In the genomic region with DNA sequence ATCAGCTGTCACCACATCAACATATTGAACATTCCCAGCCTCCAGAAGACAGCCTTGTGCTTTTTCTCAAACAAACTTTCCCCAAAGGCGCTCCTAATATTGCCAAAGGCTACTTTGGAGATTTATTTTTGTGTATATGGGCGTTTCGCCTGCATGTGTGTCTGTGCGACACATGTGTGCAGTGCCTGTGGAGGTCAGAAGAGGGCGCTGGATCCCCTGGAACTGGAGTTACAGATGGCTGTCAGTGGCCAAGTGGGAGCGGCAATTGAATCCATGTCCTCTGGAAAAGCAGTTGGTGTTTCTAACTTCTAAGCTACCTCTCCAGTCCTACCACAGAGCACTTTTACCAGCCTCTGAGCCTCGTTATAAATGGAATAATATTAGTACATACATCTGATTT, we compare ENCODE assay signal across 13 mouse cellular contexts. TPM values are rescaled to one million over a fixed set of nuclear protein-coding genes. Genes with fewer than 3 reads are reported as not detected.
DNase-seq lines count a peak whose midpoint lies in the region; ATAC-seq and TF ChIP-seq lines count a peak whose summit lies in the region.
"Had no signal": no experiment of that assay in that cellular context is flagged by ENCODE, and none has a peak within 500 bp of the region (broad histone marks: within the 10 kb centered on the region; RNA-seq: fewer than 3 reads in every experiment).

No protein-coding gene starts in this region.

- H3K4me2 ChIP-seq in midbrain, postnatal 0 days (ENCODE audit: low read depth, low read length, poor library complexity, severe bottlenecking): no peak overlapping the region
- no peak overlapping the region for H3K4me2 ChIP-seq in midbrain, embryonic 16.5 days (ENCODE audit: low read length)
- H3K4me2 ChIP-seq: midbrain, embryonic 12.5 days; stomach, embryonic 15.5 days had no signal

- no peaks in the 10 kb centered on the region for H3K36me3 ChIP-seq in kidney, adult 2 months (ENCODE audit: control insufficient read depth, insufficient read depth, low read length)
- H3K36me3 ChIP-seq in midbrain, postnatal 0 days (ENCODE audit: insufficient read depth, low read length): no peaks in the 10 kb centered on the region
- H3K36me3 ChIP-seq in midbrain, embryonic 16.5 days (ENCODE audit: control insufficient read depth, insufficient read depth, low read length): no peaks in the 10 kb centered on the region
- no peaks in the 10 kb centered on the region for H3K36me3 ChIP-seq in ES-E14 (ENCODE audit: control insufficient read depth, insufficient read depth, low read length, poor library complexity, severe bottlenecking)
- H3K36me3 ChIP-seq: midbrain, embryonic 12.5 days; stomach, embryonic 15.5 days had no signal

- ATAC-seq in midbrain, postnatal 0 days (ENCODE audit: low FRiP score): no peak
- ATAC-seq in midbrain, embryonic 16.5 days: no peak
- ATAC-seq: inflammation-experienced regulatory T-cells, adult 6 months had no signal

- 88% methylated on average over 7 of the region's 7 CpGs for WGBS in kidney, adult 2 months
- 86% methylated on average over 7 of the region's 7 CpGs for WGBS in midbrain, postnatal 0 days
- WGBS in midbrain, embryonic 16.5 days: 86% methylated on average over 7 of the region's 7 CpGs

- no peaks in the 10 kb centered on the region for H3K9me3 ChIP-seq in midbrain, postnatal 0 days (ENCODE audit: low read length)
- no peaks in the 10 kb centered on the region for H3K9me3 ChIP-seq in midbrain, embryonic 16.5 days (replicated peaks; ENCODE audit: control insufficient read depth, low read length, poor library complexity, severe bottlenecking)
- no peaks in the 10 kb centered on the region for H3K9me3 ChIP-seq in ES-E14 (ENCODE audit: control insufficient read depth, insufficient read depth, low read depth, low read length)
- H3K9me3 ChIP-seq: midbrain, embryonic 12.5 days; stomach, embryonic 15.5 days had no signal

- in situ Hi-C loops in ES-E14 (cut with MboI; ENCODE audit: low sequenced_read_pairs in 2 of 2, unreplicated experiment in 2 of 2): no loop called here

- no peak overlapping the region for H3K4me3 ChIP-seq in kidney, adult 2 months (ENCODE audit: insufficient read depth, low read depth, low read length)
- H3K4me3 ChIP-seq in midbrain, postnatal 0 days (ENCODE audit: low read depth, low read length): no peak overlapping the region
- H3K4me3 ChIP-seq in midbrain, embryonic 16.5 days (ENCODE audit: low read depth, low read length): no peak overlapping the region
- H3K4me3 ChIP-seq in ES-E14 (ENCODE audit: insufficient read depth in 1 of 2, low read depth in 1 of 2, low read length in 2 of 2, poor library complexity in 1 of 2, severe bottlenecking in 1 of 2): no peak overlapping the region
- H3K4me3 ChIP-seq: erythroblast, embryonic 14.5 days; midbrain, embryonic 12.5 days; stomach, embryonic 15.5 days had no signal

- H3K4me1 ChIP-seq in kidney, adult 2 months (ENCODE audit: control insufficient read depth, insufficient read depth, low read length): no peaks in the 10 kb centered on the region
- no peaks in the 10 kb centered on the region for H3K4me1 ChIP-seq in midbrain, postnatal 0 days (ENCODE audit: insufficient read depth, low read length)
- no peaks in the 10 kb centered on the region for H3K4me1 ChIP-seq in midbrain, embryonic 16.5 days (ENCODE audit: control insufficient read depth, insufficient read depth, low read length)
- H3K4me1 ChIP-seq in ES-E14 (ENCODE audit: control insufficient read depth in 2 of 2, insufficient read depth in 2 of 2, low read length in 2 of 2, poor library complexity in 1 of 2): no peaks in the 10 kb centered on the region
- H3K4me1 ChIP-seq: stomach, embryonic 15.5 days had no signal

- TF ChIP-seq POLR2A in kidney, adult 2 months (IDR thresholded peaks at IDR 0.05; ENCODE audit: low read depth, low read length): no peak

- H3K27me3 ChIP-seq in kidney, adult 2 months (replicated peaks; ENCODE audit: control insufficient read depth, insufficient read depth, low read length): no peaks in the 10 kb centered on the region
- no peaks in the 10 kb centered on the region for H3K27me3 ChIP-seq in midbrain, postnatal 0 days (ENCODE audit: insufficient read depth, low read length)
- no peaks in the 10 kb centered on the region for H3K27me3 ChIP-seq in midbrain, embryonic 16.5 days (ENCODE audit: control insufficient read depth, insufficient read depth, low read depth, low read length)
- H3K27me3 ChIP-seq: midbrain, embryonic 12.5 days; stomach, embryonic 15.5 days had no signal

- DNase-seq in kidney, adult 2 months: no peak
- no peak for DNase-seq in kidney, adult 11 months
- no peak for DNase-seq in midbrain, postnatal 0 days (ENCODE audit: low spot score)
- peak; percentile 51 for DNase-seq in ES-E14 (ENCODE audit: low read depth, low spot score)
- peak; percentile 11 for DNase-seq in induced T-regulatory cell, adult 2 months (ENCODE audit: low read depth)
- no peak for DNase-seq in cerebellum, postnatal 36 days
- DNase-seq: embryo, embryonic 11 days; lung, postnatal 10 days had no signal

- no peak overlapping the region for H3K9ac ChIP-seq in midbrain, postnatal 0 days (replicated peaks; ENCODE audit: low read length, poor library complexity, severe bottlenecking)
- H3K9ac ChIP-seq in midbrain, embryonic 16.5 days (ENCODE audit: low read depth, low read length): no peak overlapping the region
- no peak overlapping the region for H3K9ac ChIP-seq in ES-E14 (ENCODE audit: insufficient read depth, low read depth, low read length, poor library complexity, severe bottlenecking)
- H3K9ac ChIP-seq: midbrain, embryonic 12.5 days; stomach, embryonic 15.5 days had no signal

- peak; percentile 31; the same call in 1 of the 2 replicates for TF ChIP-seq CTCF in kidney, adult 2 months (conservative IDR thresholded peaks at IDR 0.05; ENCODE audit: insufficient read depth, insufficient read length, low read depth, low read length)
- peak; percentile 44 for TF ChIP-seq CTCF in midbrain, postnatal 0 days (IDR thresholded peaks at IDR 0.05)

- no peak overlapping the region for H3K27ac ChIP-seq in kidney, adult 2 months (ENCODE audit: insufficient read depth, low read depth, low read length)
- no peak overlapping the region for H3K27ac ChIP-seq in midbrain, postnatal 0 days (ENCODE audit: low read depth, low read length)
- H3K27ac ChIP-seq in midbrain, embryonic 16.5 days (ENCODE audit: low read length): no peak overlapping the region
- H3K27ac ChIP-seq in ES-E14 (ENCODE audit: insufficient read depth, low read depth, low read length, poor library complexity, severe bottlenecking): no peak overlapping the region
- H3K27ac ChIP-seq: midbrain, embryonic 12.5 days; stomach, embryonic 15.5 days had no signal

TF ChIP-seq in ES-E14, 5 proteins besides CTCF, POLR2A, EP300 and RAD21:
- no peak for TF ChIP-seq MAFK (IDR thresholded peaks at IDR 0.05; ENCODE audit: insufficient read depth, low read depth, low read length)
- no peak for TF ChIP-seq CHD2 (IDR thresholded peaks at IDR 0.05; ENCODE audit: low read depth, low read length)
- TF ChIP-seq ZC3H11A (IDR thresholded peaks at IDR 0.05; ENCODE audit: borderline replicate concordance, low read depth, low read length): peak; percentile 45; the same call in 1 of the 2 replicates

RNA-seq across cellular contexts. Expression of a gene that starts 38.7 kb away (rescaled TPM):
- polyA plus RNA-seq in kidney, adult 2 months (2012; rRNA removed): 154 and 230 TPM in 2 replicates
- total RNA-seq in midbrain, postnatal 0 days (2014; rRNA removed): 268 and 307 TPM in 2 replicates
- 132 and 145 TPM in 2 replicates for polyA plus RNA-seq in midbrain, postnatal 0 days (2015; fragmentation: Nextera tagmentation; extraction: Ambion mirVana)
- 79.3 and 82.1 TPM in 2 replicates for polyA plus RNA-seq in midbrain, embryonic 16.5 days (2015; fragmentation: Nextera tagmentation; extraction: Ambion mirVana)
- total RNA-seq in ES-E14 (2012; rRNA removed): 26.0 and 27.9 TPM in 2 replicates

RNA-seq across cellular contexts. Expression of a gene that starts 39.1 kb away (rescaled TPM):
- 2.5 and 2.8 TPM in 2 replicates for polyA plus RNA-seq in kidney, adult 2 months (2012; rRNA removed)
- total RNA-seq in midbrain, postnatal 0 days (2014; rRNA removed): 3.2 and 3.3 TPM in 2 replicates
- 8.9 and 10.0 TPM in 2 replicates for polyA plus RNA-seq in midbrain, postnatal 0 days (2015; fragmentation: Nextera tagmentation; extraction: Ambion mirVana)
- 5.9 and 7.0 TPM in 2 replicates for polyA plus RNA-seq in midbrain, embryonic 16.5 days (2015; fragmentation: Nextera tagmentation; extraction: Ambion mirVana)
- total RNA-seq in ES-E14 (2012; rRNA removed): 1.6 and 2.9 TPM in 2 replicates
- polyA plus RNA-seq: erythroblast, embryonic 14.5 days had no signal

Comparison
In these comparisons a context has a peak if more than half of its experiments do, and no peak if none do; other contexts are left out.
1. DNase-seq: peak in ES-E14 (single experiment) and induced T-regulatory cell, adult 2 months (single experiment); none in kidney, adult 2 months (single experiment), kidney, adult 11 months (single experiment), midbrain, postnatal 0 days (single experiment) and cerebellum, postnatal 36 days (0 of 2).